Mouse (Mus musculus) adrenal gland, adult 18-20 months (tissue): ENCODE results near the gene Mest. TPM values are rescaled to one million over a fixed set of nuclear protein-coding genes. Genes with fewer than 3 reads are reported as not detected.
A peak's percentile ranks its signal among the peaks of the same experiment; 100 is the strongest.

Experiments
- DNase-seq, 2 experiments: peaks; one replicate each; pipeline ENCODE4 v3.0.0; 2021 to 2022; ENCODE audit warnings: low spot score in 2 of 2
- long read RNA-seq, 2 experiments: library from polyadenylated mRNA; stranded (forward); transcript quantifications; one replicate each; pipeline ENCODE4 v2.0.0; 2021
- total RNA-seq, 2 experiments: library from RNA; stranded (reverse); gene quantifications; 1 replicate in 1 of 2; 2 replicates in 1 of 2; pipeline ENCODE4 v1.2.3; 2021

Mest gene
- total RNA-seq, result 10 to 100 TPM; 27.9 to 28.8 TPM
- long read RNA-seq, experiment 1, transcript Mest-211 (12 exons, 2,561 nt), result major isoform, 29 of 33 reads
- long read RNA-seq, experiment 1, partial matches to known transcripts, result 3 of 33 reads
- long read RNA-seq, experiment 1, other reads (novel, unspliced or antisense), result 1 of 33 reads
- long read RNA-seq, experiment 2, transcript Mest-211 (12 exons, 2,561 nt), result major isoform, 12 of 16 reads
- long read RNA-seq, experiment 2, partial matches to known transcripts, result 3 of 16 reads
- long read RNA-seq, experiment 2, other reads (novel, unspliced or antisense), result 1 of 16 reads

DNA sequence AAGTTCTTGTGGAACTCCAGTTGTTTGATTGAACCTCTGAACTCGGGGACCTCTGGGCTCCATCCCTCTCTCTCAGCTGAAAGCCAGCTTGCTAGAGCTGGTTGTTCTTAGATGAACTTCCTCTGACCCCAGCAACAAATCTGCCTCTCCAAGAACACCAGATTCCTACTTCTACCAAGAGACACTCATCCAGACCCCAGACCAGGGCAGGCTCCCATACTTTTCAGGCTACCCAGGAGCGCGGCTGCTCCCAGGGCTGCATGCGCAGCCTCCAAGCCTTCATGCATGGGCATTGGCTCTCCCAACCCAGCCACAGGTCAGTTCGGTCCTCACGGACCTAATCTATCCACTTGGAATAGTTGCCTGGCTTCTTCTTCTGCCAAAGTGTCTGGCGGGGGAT lies at the start of gene Mest:
TSS of gene Mest (plus strand) at position 217 of the 400 bp plus-strand sequence.
- DNase-seq, result no peak

DNA sequence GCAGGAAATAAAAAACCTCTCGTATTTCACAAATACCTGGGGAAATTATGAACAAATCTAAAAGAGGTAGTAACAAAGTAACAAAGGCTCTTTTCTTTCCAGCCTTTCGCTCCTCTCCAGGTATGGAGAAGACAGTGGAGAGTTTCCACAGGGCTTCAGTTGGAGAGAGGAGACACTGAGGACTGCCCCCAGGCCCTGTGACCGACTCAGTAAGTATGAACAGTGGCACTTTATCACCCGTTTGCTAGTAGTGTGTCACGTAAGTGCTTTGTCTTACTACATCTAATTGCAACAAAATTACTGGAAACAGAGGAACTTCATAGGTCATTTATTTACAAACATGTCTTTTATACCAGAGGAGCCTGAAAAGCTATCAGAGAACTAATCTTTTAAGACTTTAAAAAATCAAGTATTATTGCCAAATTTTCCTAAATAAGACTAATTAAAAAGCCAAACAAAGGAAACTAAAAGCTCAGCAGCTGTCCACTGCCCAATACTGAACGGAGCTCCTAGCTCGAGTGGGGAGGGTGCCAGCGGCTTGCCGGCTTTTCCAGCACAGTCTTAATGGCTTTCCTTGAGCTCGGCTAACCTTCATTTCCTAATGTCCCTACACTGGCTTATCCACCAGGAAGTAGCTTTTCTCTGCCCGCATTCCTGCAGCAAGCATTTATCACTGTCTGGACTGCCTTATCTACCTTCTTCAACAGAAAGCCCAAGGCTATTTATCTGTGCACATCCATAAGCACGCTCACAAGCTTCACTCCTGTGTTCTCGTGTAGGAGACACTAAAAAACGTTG lies 49.4 kb upstream of the Mest start:
- peak in 1 of 2 experiments; percentile 26 for DNase-seq

DNA sequence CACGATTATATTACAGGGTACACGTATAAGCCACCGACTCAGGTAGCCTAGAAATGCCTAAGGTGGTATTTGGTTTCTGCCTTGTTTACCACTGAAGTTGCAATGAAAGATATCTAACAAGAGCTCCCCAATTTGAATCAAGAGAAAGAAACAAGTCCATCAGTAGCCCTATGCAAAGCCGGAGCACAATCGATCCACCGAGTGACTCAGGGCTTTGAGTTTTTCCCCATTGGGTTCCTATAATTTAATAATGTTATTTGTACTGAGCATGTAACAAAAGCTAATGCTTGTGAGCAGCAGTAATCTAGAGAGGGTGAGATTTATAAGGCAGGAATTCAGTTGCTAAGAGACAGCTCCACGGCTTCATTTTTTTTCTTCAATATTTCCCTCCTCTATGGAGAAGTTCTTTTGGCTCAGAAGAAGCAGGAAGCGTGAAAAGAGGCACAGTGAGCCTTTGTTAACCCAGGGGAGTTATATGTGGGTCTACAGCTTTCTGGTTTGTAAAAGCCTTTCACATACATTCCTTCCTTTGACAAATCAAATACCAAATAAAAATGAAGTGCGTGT lies 48.5 kb upstream of the Mest start:
- no peak for DNase-seq

DNA sequence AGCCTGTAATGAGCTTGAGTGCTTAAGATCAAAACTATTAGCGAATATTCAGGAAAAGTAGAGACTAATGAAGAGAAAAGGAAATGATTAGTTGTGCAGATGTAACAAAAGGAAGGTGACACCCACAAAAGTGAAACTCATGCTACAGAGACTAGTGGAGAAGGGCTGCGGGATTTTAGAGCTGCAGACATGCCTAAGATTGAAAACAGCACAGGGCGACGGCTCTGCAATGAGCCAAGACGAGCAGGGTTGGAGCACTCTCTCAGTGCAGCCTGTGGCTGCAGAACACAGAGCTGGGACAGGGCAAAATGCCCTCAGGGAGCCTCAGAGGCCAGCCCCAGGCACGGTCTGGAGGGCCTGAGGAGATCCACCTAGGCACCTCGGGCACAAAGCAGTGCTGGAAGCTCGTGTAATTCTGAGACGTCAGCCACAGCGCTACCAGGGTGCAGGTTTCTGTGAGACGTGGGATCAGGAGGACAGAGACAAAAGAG lies 48.0 kb upstream of the Mest start:
- peak in 1 of 2 experiments; percentile 32 for DNase-seq

DNA sequence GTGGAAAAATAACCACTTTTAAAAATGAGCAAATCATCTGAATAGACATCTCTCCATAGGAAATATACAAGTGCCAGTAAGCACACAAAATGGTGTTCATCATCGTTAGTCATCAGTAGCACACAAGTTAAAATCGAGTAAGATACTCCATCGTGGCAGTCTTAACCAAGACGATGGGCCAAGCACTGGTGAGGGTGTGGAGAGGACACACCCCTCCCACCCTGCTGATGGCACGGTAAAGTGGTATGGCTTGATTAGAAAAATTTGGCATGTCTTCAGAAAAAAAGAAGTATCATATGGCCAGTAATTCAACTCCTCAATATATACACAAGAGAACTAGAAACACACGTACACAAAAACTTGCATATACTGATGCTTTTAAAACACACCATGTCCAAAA lies 46.8 kb upstream of the Mest start:
- no peak for DNase-seq

DNA sequence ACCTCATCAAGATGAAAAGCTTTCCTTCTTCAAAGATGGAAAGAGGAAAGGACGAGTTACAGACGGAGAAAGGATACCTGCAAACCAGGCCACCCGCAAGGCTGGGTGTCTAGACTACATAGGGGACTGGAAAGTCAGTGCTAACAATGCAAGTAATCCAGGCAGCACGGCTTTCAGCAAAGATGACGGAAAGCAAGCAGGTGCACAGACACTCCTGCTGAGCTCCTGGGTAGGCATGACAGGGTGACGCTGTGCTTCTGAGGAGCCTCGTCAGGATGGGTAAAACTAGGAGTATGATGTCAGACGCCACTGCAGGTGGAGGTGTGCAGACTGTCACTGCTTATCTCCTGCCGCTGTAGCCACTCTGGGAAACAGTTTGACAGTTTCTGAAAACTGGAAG lies 45.8 kb upstream of the Mest start:
- DNase-seq, result no peak

DNA sequence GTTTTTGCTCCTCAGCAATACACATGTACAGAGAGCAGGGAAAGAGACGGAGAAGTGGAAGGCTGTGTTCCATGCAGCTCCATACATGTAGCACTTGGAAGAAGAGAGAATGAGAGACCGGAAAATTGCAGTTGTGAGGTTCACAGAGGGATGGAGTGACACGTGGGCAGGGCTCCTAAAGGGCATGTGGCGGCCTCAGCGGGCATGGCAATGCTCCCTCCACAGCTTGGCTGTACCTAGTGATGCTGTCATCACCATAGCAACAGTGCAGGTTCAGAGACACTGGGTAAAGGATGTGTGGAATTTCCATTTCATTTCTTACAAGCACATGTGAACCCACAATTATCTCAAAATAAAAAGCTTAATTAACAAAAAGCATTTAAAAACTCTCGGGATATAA lies 44.9 kb upstream of the Mest start:
- DNase-seq, result no peak

DNA sequence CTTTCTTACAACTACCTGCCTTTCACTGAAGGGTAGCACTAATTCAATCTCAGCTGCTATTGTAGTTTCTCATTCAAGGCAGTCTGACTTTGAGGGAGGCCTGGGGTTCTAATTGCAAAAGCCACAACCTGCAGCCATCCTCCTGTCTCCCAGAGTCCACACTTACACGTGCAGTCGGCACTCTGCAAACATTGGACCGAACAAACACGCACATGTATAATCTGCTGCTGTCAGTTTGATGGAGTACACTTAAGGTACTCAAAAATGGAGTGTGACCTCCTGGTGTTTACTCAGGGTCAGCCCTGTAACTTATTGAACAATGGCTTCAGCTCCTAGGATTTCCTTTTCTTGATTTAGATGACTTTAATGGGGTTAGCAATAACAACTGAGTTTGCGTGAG lies 43.8 kb upstream of the Mest start:
- no peak for DNase-seq

DNA sequence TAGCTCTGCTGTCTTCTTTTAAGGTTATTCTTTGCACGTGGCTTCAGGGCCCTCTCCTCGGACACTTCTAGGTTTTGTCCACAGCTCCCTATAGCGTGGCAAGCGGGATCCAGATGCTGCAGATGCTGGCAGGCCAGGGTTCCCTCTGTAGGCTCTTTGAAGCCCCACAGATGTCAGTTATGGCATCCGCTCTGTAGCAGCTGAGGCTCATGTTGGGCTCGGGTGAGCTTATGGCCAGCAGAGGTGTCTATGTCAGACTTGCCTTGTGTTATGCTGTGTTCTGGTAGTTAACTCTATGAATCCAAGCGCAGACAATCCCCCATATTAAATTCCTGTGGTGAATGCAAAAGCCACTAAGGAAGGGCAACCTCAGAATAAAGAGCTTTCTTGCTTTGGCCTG lies 42.9 kb upstream of the Mest start:
- DNase-seq, result no peak

DNA sequence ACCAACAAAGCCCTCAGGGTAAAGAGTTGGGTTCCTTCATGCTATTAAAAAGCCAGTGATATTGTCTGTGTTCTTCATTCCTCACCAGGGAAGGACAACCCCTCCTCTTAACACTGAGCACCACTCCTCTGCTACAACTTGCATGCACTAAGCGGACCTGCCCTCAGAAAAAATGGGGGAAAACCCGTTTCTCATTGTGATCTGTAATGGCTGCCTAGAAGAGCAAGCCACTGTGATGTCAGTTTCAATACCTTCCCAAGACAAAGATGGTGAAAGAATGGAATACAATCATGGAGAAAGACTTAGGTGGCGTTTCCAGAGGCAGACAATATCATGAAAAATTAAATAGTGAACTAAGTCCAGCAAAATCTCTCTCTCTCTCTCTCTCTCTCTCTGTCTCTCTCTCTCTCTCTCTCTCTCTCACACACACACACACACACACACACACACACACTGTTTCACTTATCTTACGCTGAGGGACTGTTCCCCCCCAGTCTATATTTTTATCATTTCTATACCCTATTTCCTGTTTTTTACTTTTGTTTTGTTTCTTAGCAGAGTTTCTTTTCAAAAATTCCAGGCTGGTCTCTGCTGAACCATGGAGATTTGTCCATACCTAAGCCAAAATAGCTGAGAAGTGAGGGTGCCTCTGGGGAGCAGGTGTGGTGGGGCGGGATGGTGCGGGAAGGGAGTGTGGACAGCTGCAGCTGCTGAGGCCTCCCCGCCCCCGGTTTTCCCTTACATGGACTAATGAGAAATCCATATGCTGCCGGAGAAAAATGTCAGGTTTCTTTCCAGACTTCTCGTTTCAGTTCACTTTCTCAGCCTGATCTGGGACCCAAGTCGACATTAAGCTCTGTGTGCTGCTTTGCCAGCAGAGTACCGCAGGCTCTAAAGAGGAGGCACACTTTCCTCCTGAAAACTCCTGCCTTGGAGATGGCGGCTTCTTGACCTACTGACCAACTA lies 41.1 kb upstream of the Mest start:
- DNase-seq, result no peak

DNA sequence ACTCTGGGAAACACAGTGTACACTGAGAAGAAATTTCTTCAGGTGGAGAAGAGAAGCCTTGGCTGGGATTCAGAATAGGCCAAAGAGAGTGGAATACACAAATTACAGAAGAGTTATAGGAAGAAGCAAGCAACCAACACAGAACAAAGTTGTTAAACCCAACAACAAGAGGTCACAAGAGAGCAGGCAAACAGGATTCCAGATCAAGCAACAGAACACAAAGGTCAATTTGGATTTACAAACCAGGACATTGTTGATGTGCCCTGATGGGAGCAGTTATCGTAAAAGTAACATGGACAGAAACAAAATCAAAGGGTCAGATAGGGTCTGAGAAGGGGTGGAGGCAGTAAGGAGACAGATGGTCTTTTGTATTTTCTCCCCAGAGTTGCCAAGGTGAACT lies 38.8 kb upstream of the Mest start:
- no peak for DNase-seq

DNA sequence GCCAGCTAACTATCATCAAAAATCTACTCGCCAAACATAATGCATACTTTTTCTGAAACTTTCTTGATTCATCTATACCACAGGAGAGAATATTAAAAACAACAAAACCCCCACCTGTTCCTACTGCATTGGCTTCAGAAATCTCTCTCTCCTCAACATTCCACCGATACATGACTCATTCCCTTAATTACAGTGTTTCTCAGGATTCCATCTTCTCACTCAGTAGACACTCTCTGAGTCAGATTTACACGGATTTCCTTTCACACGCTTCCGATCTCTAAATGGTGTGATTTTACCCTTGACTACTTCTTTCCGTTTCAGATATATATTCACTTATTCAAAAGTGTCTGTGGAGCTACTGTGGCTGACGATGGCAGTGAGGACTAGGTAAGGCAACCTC lies 36.1 kb upstream of the Mest start:
- no peak for DNase-seq

DNA sequence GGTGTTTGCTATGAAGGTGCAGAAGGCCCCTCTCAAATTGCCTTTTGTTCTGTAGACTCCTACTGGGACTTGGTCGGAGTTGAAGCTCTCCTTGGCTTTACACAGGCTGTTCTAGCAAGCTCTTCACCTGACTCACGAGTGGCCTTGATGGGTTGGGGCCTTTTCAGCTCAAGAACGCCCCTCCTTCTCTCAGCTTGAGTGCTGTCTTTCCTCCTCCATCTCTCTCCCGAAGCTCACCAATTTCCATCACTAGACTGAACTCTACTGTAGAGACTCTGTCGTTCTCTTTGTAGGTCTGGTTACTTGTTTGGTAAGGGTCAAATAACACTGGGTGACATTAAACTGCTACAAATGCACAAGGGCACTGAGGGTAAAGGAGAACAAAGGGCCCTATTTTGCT lies 30.5 kb upstream of the Mest start:
- no peak for DNase-seq

DNA sequence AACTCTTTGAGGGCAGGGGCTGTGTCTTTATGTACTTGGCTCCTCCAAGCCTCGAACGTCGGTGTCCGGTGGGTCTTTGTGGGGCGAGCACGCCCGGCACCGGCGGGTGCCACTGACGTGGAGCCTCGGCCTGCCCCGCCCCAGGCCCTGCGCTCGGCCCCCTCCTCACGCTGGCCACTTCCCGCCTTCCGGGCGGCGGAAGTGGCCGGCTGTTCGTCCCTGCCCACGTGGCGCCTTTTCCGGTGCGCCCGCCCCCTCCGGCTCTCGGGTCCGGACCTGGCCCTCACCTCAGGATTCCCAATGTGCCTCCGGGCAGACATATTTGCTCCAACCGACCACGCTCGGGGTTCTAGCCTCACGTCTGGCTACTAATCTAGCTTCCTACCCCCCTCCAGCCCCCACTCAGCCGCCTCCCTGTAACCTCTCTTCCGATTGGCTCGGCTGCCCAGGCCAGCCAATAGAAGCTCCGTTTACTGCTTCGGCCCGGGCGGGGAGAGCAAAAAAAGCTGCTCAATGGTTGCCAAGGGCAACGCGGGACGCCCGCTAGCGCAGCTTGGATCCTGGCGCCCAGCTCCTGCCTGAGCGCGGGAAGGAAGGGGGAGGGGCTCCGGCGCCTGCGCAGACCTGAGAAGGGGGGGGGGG lies 29.9 kb upstream of the Mest start, which contains the start of gene Cep41:
TSS of gene Cep41 (minus strand) at position 400 of the 642 bp plus-strand sequence.
- peak; percentile 97 to 99 for DNase-seq

DNA sequence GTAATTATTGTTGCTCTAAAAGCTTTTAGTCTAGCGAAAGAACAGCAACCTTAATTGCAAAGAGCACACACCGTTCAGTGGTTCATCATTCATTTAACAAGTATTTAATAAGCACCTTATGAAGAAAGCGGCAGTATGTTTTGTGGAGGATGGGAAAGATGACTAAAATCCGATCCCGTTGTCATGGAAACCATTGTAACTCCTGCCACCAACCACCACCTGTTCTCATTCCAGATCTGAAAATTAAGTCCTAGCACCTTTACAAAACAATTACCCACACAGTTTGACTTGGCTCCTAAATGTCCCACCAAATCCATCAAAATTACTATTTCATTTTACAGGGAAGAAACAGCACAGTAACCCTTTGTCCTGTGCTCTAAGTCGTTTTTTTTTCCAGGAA lies 29.1 kb upstream of the Mest start:
- no peak for DNase-seq

DNA sequence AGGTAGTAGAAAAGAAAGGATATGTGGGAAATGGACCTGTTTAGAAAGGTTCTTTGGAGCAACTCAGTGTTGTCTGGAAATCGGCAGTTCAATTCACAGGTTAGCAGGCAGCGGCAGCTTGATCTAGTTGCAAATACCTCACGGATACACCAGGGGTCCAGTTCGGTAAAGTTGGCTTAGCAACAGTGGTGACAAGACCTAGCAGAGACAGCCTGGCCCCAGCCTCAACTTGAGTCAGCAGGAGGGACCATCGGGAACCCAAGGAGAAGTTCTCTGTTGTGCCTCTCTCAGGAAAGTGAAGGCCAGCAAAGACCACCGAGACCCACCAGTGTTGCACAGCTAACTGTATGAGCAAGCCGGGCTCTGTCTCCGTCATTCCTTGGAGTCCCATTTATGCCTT lies 28.2 kb upstream of the Mest start:
- DNase-seq, result no peak

DNA sequence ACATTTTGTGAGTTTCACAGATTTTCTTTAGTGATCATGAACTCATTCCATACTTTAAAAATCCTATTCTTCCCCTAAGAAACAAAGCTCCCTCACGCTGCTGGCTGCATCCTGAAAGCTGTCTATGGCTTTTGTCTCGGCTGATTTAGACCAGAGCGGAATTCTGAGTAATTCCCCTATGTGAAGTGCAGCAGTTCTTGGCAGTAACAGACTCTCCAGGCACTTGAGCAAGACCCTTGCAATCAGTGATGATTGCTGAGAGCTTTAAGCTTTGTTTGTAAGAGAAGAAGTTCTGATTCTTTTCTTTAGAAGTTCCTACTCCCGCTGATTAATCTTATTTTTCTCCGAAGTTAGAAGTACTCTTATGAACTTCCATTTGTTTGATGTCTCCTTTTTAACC lies 25.9 kb upstream of the Mest start:
- DNase-seq, result no peak

DNA sequence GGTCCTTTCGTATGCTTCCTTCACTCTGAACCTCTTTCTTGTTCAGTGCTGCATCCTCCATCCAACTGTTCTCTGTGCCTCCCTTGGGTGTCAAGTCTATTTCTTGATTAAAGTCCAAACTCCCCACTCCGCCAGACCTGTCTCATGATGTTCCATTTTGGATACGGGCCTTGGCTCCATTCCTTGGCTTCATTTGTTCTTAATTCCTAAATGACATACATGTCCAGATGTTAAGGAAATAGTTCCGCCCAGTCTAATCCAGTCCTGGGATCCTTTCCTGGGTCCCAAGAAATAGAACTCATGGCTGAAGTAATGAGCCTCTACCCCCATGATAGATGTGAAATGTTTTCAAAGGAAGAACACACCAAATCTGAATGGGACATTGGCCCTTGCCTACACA lies 25.3 kb upstream of the Mest start:
- DNase-seq, result no peak

DNA sequence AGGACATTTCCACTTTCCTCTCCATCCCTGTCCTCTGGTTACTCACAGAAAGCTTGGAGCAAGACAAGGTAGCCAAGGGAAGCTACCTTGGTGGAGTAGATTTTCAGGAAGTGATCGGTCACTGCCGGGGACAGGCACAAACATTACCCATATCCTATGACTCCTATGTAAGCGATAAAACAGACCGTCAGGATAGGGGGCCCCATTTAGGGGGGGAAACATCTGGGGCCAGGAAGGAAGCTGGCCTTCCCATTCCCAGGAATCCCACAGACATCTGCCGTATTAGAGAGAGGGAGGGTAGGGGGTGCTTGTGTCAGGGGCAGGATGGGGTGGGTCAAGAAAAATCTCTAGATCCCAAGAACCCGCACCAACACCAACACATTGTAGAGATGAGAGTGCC lies 23.2 kb upstream of the Mest start:
- no peak for DNase-seq

DNA sequence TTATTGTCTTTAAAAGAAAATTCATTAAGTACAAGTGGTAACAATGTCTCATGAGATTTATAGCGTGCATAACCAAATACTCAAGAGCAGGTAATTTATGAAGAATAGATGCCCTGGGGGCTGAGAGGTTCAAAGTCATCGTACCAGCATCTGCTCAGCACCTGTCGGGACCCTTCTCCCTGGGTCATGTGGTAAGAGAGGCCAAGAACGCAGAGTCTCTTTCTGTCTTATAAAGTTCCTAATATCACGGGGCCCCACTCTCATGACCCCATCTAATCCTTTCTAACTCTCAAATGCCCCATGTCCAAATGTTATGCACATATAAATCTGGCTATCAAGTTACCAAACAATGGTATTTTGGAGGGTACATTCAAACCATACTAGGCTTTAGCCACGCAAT lies 20.5 kb upstream of the Mest start:
- DNase-seq, result no peak

DNA sequence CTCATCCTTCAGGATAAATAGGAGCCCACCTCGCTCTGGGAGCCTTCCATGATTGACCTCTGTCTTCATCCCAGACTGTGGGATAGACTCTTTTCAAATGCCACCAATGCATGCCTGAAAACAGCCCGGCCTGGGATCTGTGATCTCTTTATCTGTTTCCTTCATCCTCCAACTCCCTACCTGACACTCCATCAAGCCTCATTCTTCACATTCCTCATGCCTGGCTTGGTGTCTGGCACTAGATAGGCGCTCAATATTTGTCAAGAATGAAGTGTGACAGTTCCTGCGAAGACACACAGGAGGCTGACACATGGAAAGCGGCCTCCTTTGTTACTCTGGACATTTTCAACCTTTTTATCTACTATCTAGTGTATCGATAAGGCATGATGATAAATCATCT lies 19.9 kb upstream of the Mest start:
- no peak for DNase-seq
